Mouse (Mus musculus) left cerebral cortex, adult 9 months (tissue): ENCODE data around the gene Grifin.
A peak's percentile ranks its signal among the peaks of the same experiment; 100 is the strongest.

Experiments used
- DNase-seq, 2 experiments: peaks; one replicate each; pipeline ENCODE4 v3.0.0; 2022; ENCODE audit warnings: low spot score in 2 of 2

Gene Grifin

GRCm38 (mm10) chr5:140549306-140550047, 15.4 kb downstream of the Grifin start:
- DNase-seq: peak in 1 of 2 experiments; percentile 50

GRCm38 (mm10) chr5:140546332-140546731, 18.5 kb downstream of the Grifin start:
- DNase-seq: no peak

DNA sequence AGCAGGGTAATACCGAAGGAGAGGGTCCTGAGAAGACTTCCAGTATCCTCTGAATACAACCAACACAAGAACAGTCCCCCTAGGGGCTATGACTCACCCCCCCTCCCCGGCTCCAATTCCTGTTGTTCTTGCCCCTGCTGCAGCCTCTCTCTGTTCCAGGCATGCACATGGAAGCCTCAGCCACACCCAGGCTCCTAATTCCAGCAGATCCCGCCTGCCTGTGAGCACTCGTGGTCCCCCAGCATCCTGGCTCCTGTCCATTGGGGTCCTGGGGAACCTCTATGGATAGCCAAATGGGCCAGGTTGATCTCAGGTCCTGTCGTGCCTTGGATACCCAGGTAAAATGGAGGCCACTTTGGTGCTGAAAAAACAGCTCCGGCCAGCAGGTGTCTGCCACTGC, 19.2 kb downstream of the Grifin start:
- no peak for DNase-seq

GRCm38 (mm10) chr5:140542811-140543575, 21.9 kb downstream of the Grifin start:
- DNase-seq: peak in 1 of 2 experiments; percentile 67

- DNase-seq: peak in 1 of 2 experiments; percentile 78
Measured at GRCm38 (mm10) chr5:140540106-140540505, 24.8 kb downstream of the Grifin start.

- DNase-seq: no peak
Measured at GRCm38 (mm10) chr5:140538111-140538683, 26.7 kb downstream of the Grifin start.

GRCm38 (mm10) chr5:140526754-140527153, 38.1 kb downstream of the Grifin start:
- DNase-seq: no peak

- no peak for DNase-seq
Measured at GRCm38 (mm10) chr5:140521196-140521595, 43.7 kb downstream of the Grifin start.

DNA sequence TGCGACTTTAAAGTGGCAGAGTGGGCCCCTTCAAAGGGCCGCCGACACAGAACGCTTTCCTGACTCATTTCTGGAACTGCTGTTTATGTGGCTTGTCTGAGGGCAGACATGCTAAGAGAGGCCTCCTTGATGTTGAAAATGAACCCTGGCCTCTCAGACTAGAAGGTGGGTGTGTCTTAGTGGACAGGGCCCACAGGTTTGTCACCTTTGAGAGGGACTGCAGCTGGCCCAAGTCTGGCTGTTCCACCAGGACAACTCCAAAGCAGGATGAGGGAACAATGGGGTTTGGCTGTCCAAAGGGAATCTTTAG, 47.0 kb downstream of the Grifin start:
- DNase-seq: no peak

GRCm38 (mm10) chr5:140517159-140517920, 47.5 kb downstream of the Grifin start:
- no peak for DNase-seq

DNA sequence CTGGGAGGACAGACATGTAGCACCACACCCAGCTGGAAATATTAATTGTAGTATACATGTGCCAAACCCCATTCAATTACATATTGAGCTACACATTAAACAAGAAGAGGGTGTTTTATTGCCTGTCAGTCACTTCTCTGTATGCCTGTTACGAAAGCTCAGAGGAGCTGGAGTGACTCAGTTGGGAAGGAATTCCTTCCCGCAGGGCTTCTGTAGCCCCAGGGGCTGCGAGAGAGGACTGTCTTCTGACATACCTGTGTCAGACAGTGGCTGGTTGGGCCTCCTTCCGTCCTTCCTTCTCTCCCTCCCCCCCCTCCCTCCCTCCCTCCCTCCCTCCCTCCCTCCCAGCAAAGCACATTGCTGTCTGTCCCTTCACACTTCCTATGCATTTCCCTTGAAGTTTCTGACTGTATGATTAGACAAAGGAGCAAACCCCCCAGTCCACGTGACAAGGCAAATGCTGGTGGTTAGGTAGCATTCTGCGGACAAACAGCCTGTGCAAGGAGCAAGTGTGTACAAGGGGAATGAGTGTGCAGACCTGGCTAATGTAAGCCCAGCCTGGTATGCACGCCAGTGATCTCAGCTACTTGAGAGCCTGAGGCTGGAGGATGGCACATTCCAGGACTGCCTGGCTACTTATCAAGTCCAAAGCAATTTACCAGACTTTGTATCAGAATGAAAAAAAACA, 49.9 kb downstream of the Grifin start:
- no peak for DNase-seq

DNA sequence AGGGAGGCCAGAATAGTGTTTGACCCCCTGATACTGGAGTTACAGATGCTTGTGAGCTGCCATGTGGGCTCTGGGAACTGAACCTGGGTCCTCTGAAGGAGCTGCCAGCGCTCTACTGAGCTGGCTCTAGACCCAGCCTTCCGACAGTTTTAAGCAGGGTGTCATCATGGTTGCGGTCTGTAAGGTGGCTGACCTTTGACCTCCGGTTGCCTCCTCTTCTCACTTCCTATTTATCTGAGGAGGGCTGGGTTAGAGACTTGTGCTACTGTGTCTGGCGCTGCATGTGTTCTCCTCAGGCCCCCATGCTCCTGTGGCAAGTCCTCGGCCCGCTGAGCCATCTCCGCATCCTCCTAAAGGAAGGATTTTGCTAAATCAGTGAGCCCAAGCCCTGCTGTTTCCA, 51.0 kb downstream of the Grifin start:
- no peak for DNase-seq
